Mouse (Mus musculus) lung, postnatal 4 days (tissue): Measurements from ENCODE around the gene Gm20509.
"Not testable (repeated sequence)": the region's sequence is repeated elsewhere in the genome, so short reads cannot be mapped to it uniquely, and the experiment has no call there.

Experiments used
- DNase-seq, 2 experiments: peaks; one replicate each; pipeline ENCODE4 v3.0.0; 2021

Gene Gm20509

GRCm38 (mm10) chr9:73103159-73103879, 1.0 kb downstream of the Gm20509 start:
- peak; percentile 53 to 55 for DNase-seq

GRCm38 (mm10) chr9:73103880-73104198, 1.6 kb downstream of the Gm20509 start:
- DNase-seq: no peak

DNA sequence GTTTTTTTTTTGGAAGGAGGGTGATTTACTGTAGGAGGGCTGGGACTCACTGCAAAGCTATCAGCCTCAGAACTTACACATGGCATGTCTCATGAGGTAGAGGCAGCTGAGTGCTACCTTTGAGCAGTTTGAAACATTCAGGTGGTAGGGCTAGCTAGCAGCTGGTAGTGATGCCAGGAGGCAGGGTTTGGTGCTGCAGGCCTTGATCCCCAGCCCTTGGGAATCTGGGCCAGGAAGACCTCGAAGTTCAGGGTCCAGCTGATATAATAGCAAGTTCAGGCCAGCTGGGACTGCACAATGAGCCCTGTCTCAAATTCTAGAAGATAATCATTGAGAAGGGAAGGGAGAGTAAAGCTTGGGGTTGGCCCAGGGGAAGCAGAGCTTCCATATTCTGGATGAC, 2.9 kb downstream of the Gm20509 start:
- DNase-seq: no peak

DNA sequence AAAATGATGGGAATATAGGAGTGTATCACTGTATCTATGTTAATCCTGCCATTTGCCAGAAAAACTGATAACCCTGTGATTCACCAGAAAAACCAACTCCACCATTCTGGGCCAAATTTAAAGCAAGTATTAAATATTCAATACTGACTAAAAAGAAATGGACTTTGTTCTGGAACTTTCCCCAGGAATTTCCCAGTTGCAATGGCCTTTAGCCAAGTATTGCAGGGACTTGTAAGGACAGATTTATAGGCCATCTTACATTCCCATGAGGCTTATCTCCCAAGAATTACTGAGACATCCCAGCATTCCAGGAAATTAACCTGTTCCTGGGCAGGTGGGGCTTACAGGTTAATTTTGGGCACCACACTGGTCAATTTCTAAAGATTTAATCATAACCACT, 3.5 kb downstream of the Gm20509 start:
- DNase-seq: no peak

- DNase-seq: peak; percentile 82 to 89
Observed at GRCm38 (mm10) chr9:73112919-73113906, 10.9 kb downstream of the Gm20509 start, which contains the start of gene Rsl24d1. Gene Rsl24d1, plus strand, starts transcription at chr9:73113426.

DNA sequence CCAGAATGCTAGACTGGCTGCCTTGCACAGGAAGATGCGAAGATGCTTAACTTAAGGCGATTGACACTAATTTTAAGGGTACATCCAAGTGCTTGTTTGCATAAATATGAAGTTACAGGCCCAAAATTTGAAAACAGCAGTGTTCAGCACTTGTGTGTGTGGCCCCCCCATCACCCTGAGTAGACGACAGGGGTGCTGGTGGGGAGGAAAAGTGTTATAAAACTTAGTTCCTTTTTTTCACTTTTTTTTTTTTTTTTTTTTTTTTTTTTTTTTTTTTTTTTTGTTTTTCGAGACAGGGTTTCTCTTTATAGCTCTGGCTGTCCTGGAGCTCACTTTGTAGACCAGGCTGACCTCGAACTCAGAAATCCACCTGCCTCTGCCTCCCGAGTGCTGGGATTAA, 14.4 kb downstream of the Gm20509 start:
- DNase-seq: not testable (repeated sequence)

DNA sequence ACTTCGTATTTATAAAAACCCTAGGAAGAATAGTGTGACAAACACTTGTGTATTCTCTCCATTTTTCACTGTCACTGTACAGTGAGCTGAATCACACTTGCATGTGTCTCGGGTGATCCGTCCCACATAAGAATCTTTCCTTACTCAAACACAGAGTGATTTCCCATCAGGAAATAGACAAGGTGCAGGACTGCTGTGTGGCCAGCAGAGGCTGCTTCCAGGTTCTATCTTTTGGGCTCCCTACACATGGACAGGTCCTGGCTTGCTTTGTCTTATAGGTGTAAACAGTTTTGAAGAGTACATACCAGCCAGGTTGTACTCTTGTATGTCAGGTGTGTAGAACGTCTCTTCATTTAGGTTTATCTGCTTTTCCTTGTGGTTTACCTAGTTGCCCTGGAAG, 15.7 kb downstream of the Gm20509 start:
- DNase-seq: no peak

DNA sequence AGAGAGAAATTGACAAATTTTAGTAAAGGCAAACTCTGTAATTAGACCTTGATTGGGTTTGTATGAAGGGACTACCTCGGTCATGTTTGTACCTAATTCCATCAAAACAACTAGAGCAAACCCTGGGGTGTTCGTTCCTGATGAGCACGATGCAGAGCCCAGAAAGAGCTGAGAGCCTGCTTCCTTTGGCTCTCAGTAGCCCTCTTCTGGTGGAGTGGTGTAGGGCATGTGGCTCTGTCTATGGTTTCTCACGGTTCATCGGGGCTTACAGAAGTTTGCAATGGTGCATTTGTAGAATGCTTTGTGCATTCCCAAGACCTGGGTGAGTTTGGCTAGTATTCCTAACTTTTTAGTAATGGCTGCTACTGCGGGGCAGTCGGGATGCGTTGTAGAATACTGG, 19.5 kb downstream of the Gm20509 start:
- DNase-seq: peak in 1 of 2 experiments; percentile 39

- no peak for DNase-seq
Observed at GRCm38 (mm10) chr9:73125043-73125570, 22.8 kb downstream of the Gm20509 start.

GRCm38 (mm10) chr9:73127457-73127856, 25.2 kb downstream of the Gm20509 start:
- no peak for DNase-seq

- DNase-seq: no peak
Observed at GRCm38 (mm10) chr9:73129875-73130274, 27.6 kb downstream of the Gm20509 start.

GRCm38 (mm10) chr9:73130529-73130928, 28.3 kb downstream of the Gm20509 start:
- DNase-seq: no peak

DNA sequence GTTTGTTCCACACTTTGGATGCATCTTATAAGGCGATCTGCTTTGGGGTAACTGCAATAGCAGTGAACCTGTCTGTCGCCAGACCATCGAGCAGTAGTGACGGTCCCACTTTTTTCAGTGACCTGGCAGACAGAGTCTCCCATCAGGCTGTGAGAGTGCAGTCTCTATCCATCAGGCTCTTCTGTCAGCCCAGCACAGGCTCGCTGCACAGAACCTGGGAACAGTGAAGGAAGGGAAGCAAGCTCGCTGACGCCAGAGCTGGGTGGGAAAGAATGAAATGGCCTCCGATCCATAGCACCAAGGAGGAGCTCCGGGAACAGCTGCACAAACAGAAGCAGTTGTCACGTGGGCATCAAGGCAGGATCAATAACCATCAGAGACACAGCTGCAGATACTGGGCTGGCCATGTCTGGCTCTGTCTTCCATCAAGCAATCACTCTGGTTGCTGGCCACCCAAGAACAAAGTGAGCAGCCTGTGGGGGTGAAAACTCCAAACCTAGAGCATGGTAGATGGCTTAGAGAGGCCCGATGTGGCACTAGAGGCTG, 35.1 kb downstream of the Gm20509 start:
- DNase-seq: no peak

DNA sequence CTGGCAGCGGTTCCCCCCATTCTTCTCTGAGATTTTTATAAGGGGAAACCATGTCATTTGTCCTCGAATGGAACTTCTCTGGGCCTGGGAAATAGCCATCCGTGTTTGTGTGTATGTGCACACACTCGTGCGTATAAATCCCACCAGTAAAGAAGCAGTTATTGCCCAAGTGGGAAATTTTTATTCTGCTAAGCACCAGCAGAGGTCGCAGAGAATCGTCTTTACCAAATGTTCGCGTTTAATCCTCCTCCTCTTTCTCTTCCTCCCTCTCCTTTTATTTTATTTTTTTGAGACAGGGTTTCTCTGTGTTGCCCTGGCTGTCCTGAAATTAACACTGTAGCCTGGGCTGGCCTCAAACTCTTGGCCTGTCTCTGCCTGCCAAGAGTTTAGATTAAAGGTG, 52.1 kb downstream of the Gm20509 start:
- no peak for DNase-seq

GRCm38 (mm10) chr9:73157968-73158367, 55.7 kb downstream of the Gm20509 start:
- DNase-seq: no peak

- DNase-seq: no peak
Observed at GRCm38 (mm10) chr9:73159265-73159664, 57.0 kb downstream of the Gm20509 start.

DNA sequence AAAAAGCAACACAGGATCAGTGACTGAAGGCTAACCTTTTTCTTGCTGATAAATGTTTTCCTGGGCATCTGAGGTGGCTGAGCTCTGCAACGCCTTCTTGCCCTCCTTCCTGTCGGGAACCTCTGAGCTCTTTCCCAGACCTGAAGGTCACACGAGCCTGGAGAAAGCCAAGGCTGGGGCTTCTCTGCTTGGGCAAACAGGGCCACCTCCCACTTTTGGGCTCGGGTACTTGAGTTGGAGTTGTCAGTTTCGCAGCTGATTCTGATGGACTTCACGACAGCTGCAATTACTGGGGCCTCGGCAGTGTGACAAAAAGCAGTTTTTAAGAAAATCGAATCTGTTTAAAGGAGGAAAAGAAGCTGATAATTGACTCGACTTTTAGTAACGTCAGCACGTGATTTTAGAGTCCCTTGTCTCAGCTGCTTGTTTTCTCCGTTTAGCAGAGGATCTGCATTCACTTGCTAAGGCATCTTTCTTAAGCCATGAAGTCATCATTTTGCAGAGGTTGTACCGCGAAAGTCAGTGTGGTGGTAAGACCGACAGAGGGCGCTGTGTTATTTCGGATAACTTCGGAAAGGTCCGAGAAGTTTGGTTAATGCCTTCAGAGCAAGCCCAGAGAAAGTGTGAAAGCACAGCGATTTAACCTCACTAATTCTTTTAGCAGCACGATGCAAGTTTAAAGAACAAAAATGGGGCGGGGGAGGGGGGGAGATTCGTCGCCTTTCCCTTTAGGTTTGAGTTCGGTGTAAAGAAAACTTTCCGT, 60.5 kb downstream of the Gm20509 start:
- peak; percentile 55 to 76 for DNase-seq

GRCm38 (mm10) chr9:73165631-73166030, 63.4 kb downstream of the Gm20509 start:
- DNase-seq: no peak
